In genomic region chrX:142966008-142966966, GRCm38 (mm10) we compare ENCODE assay signal across 7 mouse cellular contexts. TPM values are rescaled to one million over a fixed set of nuclear protein-coding genes. Genes with fewer than 3 reads are reported as not detected.
DNase-seq lines count a peak whose midpoint lies in the region; ATAC-seq lines count a peak whose summit lies in the region.

TSS of gene Ammecr1 (minus strand) at chrX:142966728.

- no peaks in the 10 kb centered on the region for H3K36me3 ChIP-seq in intestine, embryonic 14.5 days (ENCODE audit: control insufficient read depth, insufficient read depth, low read length)
- no peaks in the 10 kb centered on the region for H3K36me3 ChIP-seq in midbrain, embryonic 10.5 days

- WGBS in intestine, embryonic 14.5 days, result 11% methylated on average over 71 of the region's 112 CpGs
- WGBS in midbrain, embryonic 10.5 days, result 26% methylated on average over 91 of the region's 112 CpGs

- intact Hi-C loops in gastrocnemius, postnatal 14 days (cut with DNase I; ENCODE audit: low total_unique reads), result loop anchor here (10.0 kb wide), 1 partner anchor 141 kb away; no protein-coding TSS in a partner anchor
- intact Hi-C loops in left cerebral cortex, postnatal 36 days (cut with DNase I), result loop anchor here (10.0 kb wide), 1 partner anchor 141 kb away; no protein-coding TSS in a partner anchor

- peak within 1 kb of the TSS; percentile 56 for H3K4me2 ChIP-seq in intestine, embryonic 14.5 days (ENCODE audit: low read length)

- ATAC-seq in intestine, embryonic 14.5 days (replicated peaks; ENCODE audit: low FRiP score, low TSS enrichment, low read depth), result peak; percentile 91

- H3K27ac ChIP-seq in intestine, embryonic 14.5 days (ENCODE audit: low read depth), result peak within 1 kb of the TSS; percentile 76
- peak within 1 kb of the TSS; percentile 96 for H3K27ac ChIP-seq in midbrain, embryonic 10.5 days (replicated peaks)

- no peaks in the 10 kb centered on the region for H3K9me3 ChIP-seq in intestine, embryonic 14.5 days (ENCODE audit: control insufficient read depth, low read length)
- no peaks in the 10 kb centered on the region for H3K9me3 ChIP-seq in midbrain, embryonic 10.5 days (replicated peaks)

- peak within 1 kb of the TSS; percentile 58 for H3K4me3 ChIP-seq in intestine, embryonic 14.5 days (ENCODE audit: low read depth, low read length)
- peak within 1 kb of the TSS; percentile 71 for H3K4me3 ChIP-seq in midbrain, embryonic 10.5 days

- DNase-seq in adrenal gland, adult 2 months, result peak; percentile 84
- peak; percentile 86 for DNase-seq in embryo, embryonic 10.5 days (ENCODE audit: low spot score)
- peak; percentile 73 for DNase-seq in gastrocnemius, postnatal 14 days
- DNase-seq in intestine, embryonic 14.5 days (ENCODE audit: low spot score), result peak; percentile 78
- DNase-seq in left cerebral cortex, postnatal 36 days (ENCODE audit: low spot score in 2 of 2), result peak; percentile 60 to 72
- DNase-seq in midbrain, embryonic 10.5 days (ENCODE audit: low spot score), result peak; percentile 76
- peak; percentile 64 for DNase-seq in right cerebral cortex, postnatal 4 days

- H3K27me3 ChIP-seq in intestine, embryonic 14.5 days (replicated peaks; ENCODE audit: control insufficient read depth, insufficient read depth, low read length), result peaks cover 4% of the 10 kb centered on the region; the same call in 1 of the 2 replicates
- H3K27me3 ChIP-seq in midbrain, embryonic 10.5 days (ENCODE audit: low read depth, poor library complexity, severe bottlenecking), result peaks cover 92% of the 10 kb centered on the region

- peak within 1 kb of the TSS; percentile 71 for H3K9ac ChIP-seq in intestine, embryonic 14.5 days (ENCODE audit: low read length)

- H3K4me1 ChIP-seq in intestine, embryonic 14.5 days (replicated peaks; ENCODE audit: control insufficient read depth, insufficient read depth, low read length), result no peaks in the 10 kb centered on the region
- no peaks in the 10 kb centered on the region for H3K4me1 ChIP-seq in midbrain, embryonic 10.5 days

RNA-seq across cellular contexts. Expression of gene Ammecr1, which starts in this region (rescaled TPM):
- total RNA-seq in adrenal gland, adult 2 months (2021), result 1 to 10 TPM; 8.6 to 9.6 TPM
- polyA plus RNA-seq in adrenal gland, adult 2 months (2012; rRNA removed), result 2.0 and 2.1 TPM in 2 replicates
- 10 to 100 TPM in 1 of 2 experiments, 1 to 10 TPM in 1; 7.5 to 10.6 TPM for total RNA-seq in gastrocnemius, postnatal 14 days (2021)
- polyA plus RNA-seq in intestine, embryonic 14.5 days (2014; fragmentation: Nextera tagmentation; extraction: Ambion mirVana), result 11.7 and 12.8 TPM in 2 replicates
- 1 to 10 TPM; 2.4 to 3.3 TPM for total RNA-seq in left cerebral cortex, postnatal 36 days (2021)
- 7.1 and 7.8 TPM in 2 replicates for polyA plus RNA-seq in midbrain, embryonic 10.5 days (2016; fragmentation: Nextera tagmentation; extraction: Ambion mirVana)

Comparison
In these comparisons a context has a peak if more than half of its experiments do, and no peak if none do; other contexts are left out.
1. Peak in every context shown above with its lines: DNase-seq, ATAC-seq, H3K4me3 ChIP-seq and H3K27ac ChIP-seq.